Mouse (Mus musculus) CH12.LX (cell line): ENCODE measurements at regions not wholly inside any gene's neighbourhood (a gene's known extent, or its start where the extent isn't known, plus 50 kb on each side); places are given as distances from the start of the nearest gene placed in this dataset.

Experiments
- DNase-seq: peaks from one replicate; pipeline ENCODE4 v3.0.0-alpha.2; 2013; ENCODE audit errors: extremely low read depth
- H3K27ac ChIP-seq: 2 replicates; pipeline ENCODE4 v1.5.1; 2012; ENCODE audit warnings: low read depth, mild to moderate bottlenecking, control low read depth, moderate library complexity; ENCODE audit not compliant: insufficient read depth
- H3K27me3 ChIP-seq: replicated peaks from 2 replicates; pipeline ENCODE3; 2012; ENCODE audit warnings: inconsistent platforms
- H3K36me3 ChIP-seq, 2 experiments: replicated peaks in 1 of 2; 2 replicates each; pipeline versions ENCODE3 to v1.6.1; 2012; ENCODE audit warnings: inconsistent platforms in 1 of 2, low read length in 1 of 2, mild to moderate bottlenecking in 1 of 2, mixed read lengths in 1 of 2, moderate library complexity in 1 of 2; ENCODE audit not compliant: control insufficient read depth in 1 of 2, insufficient read depth in 1 of 2
- H3K4me1 ChIP-seq, 2 experiments: 2 replicates each; pipeline ENCODE4 v1.6.1; 2012; ENCODE audit warnings: inconsistent platforms in 1 of 2, moderate library complexity in 1 of 2; ENCODE audit not compliant: insufficient read depth in 2 of 2, control insufficient read depth in 1 of 2
- H3K4me2 ChIP-seq: 2 replicates; pipeline ENCODE4 v1.6.1; 2012; ENCODE audit warnings: low read depth, mild to moderate bottlenecking, control low read depth; ENCODE audit not compliant: poor library complexity, insufficient read depth, severe bottlenecking
- H3K4me3 ChIP-seq, 3 experiments: fragments of 150-350 bp in 1 of 3; sonication (generic) in 1 of 3; replicated peaks in 1 of 3; 2 replicates each; pipeline versions ENCODE3 to v1.5.1; 2011 to 2012; ENCODE audit warnings: low read depth in 2 of 3, low read length in 2 of 3, mild to moderate bottlenecking in 2 of 3, moderate library complexity in 2 of 3, control low read depth in 1 of 3, improper control_type of control experiment in 1 of 3, inconsistent platforms in 1 of 3, mixed read lengths in 1 of 3; ENCODE audit not compliant: poor library complexity in 1 of 3
- H3K79me2 ChIP-seq: replicated peaks from 2 replicates; pipeline ENCODE4 v1.6.1; 2012; ENCODE audit warnings: mild to moderate bottlenecking, moderate library complexity; ENCODE audit not compliant: control insufficient read depth, poor library complexity, insufficient read depth, severe bottlenecking; ENCODE audit errors: extremely low read depth
- H3K9ac ChIP-seq: 2 replicates; pipeline ENCODE4 v1.6.1; 2012; ENCODE audit warnings: low read depth, mild to moderate bottlenecking, control low read depth, moderate library complexity; ENCODE audit not compliant: insufficient read depth
- H3K9me3 ChIP-seq: replicated peaks from 2 replicates; pipeline ENCODE3; 2012; ENCODE audit warnings: low read length, inconsistent platforms, mixed read lengths
- CHD1 ChIP-seq: IDR thresholded peaks from 2 replicates; pipeline ENCODE4 v1.6.1; 2012; ENCODE audit warnings: low read depth, low read length, improper control_type of control experiment, inconsistent platforms
- CHD2 ChIP-seq: IDR thresholded peaks from 2 replicates; pipeline ENCODE4 v1.6.1; 2011; ENCODE audit warnings: low read length, improper control_type of control experiment
- CTCF ChIP-seq, 2 experiments: IDR thresholded peaks in 1 of 2; conservative IDR thresholded peaks in 1 of 2; 2 replicates each; pipeline ENCODE4 v1.5.1; 2011 to 2012; ENCODE audit warnings: low read depth in 2 of 2, low read length in 2 of 2, improper control_type of control experiment in 1 of 2, inconsistent platforms in 1 of 2, mild to moderate bottlenecking in 1 of 2, moderate library complexity in 1 of 2
- E2F4 ChIP-seq: IDR thresholded peaks from 2 replicates; pipeline ENCODE4 v1.6.1; 2011; ENCODE audit warnings: low read depth, low read length, improper control_type of control experiment; ENCODE audit not compliant: insufficient replicate concordance
- ETS1 ChIP-seq: conservative IDR thresholded peaks from 2 replicates; pipeline ENCODE4 v1.6.1; 2012; ENCODE audit warnings: low read depth, mild to moderate bottlenecking, inconsistent platforms, low read length, improper control_type of control experiment, moderate library complexity
- GABPA ChIP-seq: IDR thresholded peaks from 2 replicates; pipeline ENCODE4 v1.6.1; 2012; ENCODE audit warnings: low read depth, low read length, improper control_type of control experiment, inconsistent platforms; ENCODE audit not compliant: insufficient replicate concordance
- HCFC1 ChIP-seq: IDR thresholded peaks from 2 replicates; pipeline ENCODE4 v1.6.1; 2012; ENCODE audit warnings: low read depth, mild to moderate bottlenecking, inconsistent platforms, low read length, improper control_type of control experiment
- IRF4 ChIP-seq: IDR thresholded peaks from 2 replicates; pipeline ENCODE4 v1.6.1; 2014; ENCODE audit warnings: low read depth, mild to moderate bottlenecking, inconsistent platforms, low read length, improper control_type of control experiment
- JUN ChIP-seq: IDR thresholded peaks from 2 replicates; pipeline ENCODE4 v1.6.1; 2011; ENCODE audit warnings: low read depth, mild to moderate bottlenecking, low read length, improper control_type of control experiment, moderate library complexity; ENCODE audit not compliant: insufficient read depth
- JUND ChIP-seq: conservative IDR thresholded peaks from 2 replicates; pipeline ENCODE4 v1.6.1; 2011; ENCODE audit warnings: low read depth, low read length, improper control_type of control experiment
- KAT2A ChIP-seq: IDR thresholded peaks from 2 replicates; pipeline ENCODE4 v1.6.1; 2012; ENCODE audit warnings: low read length, improper control_type of control experiment, inconsistent platforms; ENCODE audit not compliant: insufficient replicate concordance
- MAFK ChIP-seq: IDR thresholded peaks from 2 replicates; pipeline ENCODE4 v1.6.1; 2011; ENCODE audit warnings: low read length, improper control_type of control experiment; ENCODE audit not compliant: insufficient replicate concordance
- MAX ChIP-seq: IDR thresholded peaks from 2 replicates; pipeline ENCODE4 v1.6.1; 2011; ENCODE audit warnings: low read length, improper control_type of control experiment
- MAZ ChIP-seq: IDR thresholded peaks from 2 replicates; pipeline ENCODE4 v1.6.1; 2012; ENCODE audit warnings: low read depth, mild to moderate bottlenecking, inconsistent platforms, low read length, improper control_type of control experiment, moderate library complexity
- MXI1 ChIP-seq: IDR thresholded peaks from 2 replicates; pipeline ENCODE4 v1.6.1; 2011; ENCODE audit warnings: mild to moderate bottlenecking, low read depth, low read length, improper control_type of control experiment
- NELFE ChIP-seq: IDR thresholded peaks from 2 replicates; pipeline ENCODE4 v1.6.1; 2011; ENCODE audit warnings: low read depth, low read length, improper control_type of control experiment
- NRF1 ChIP-seq: IDR thresholded peaks from 2 replicates; pipeline ENCODE4 v1.6.1; 2014; ENCODE audit warnings: low read depth, mild to moderate bottlenecking, inconsistent platforms, low read length, improper control_type of control experiment, moderate library complexity
- POLR2A ChIP-seq: IDR thresholded peaks from 2 replicates; pipeline ENCODE4 v1.6.1; 2011; ENCODE audit warnings: low read depth, mild to moderate bottlenecking, improper control_type of control experiment, low read length
- POLR2AphosphoS2 ChIP-seq: IDR thresholded peaks from 2 replicates; pipeline ENCODE4 v1.6.1; 2011; ENCODE audit warnings: low read depth, low read length, improper control_type of control experiment
- RAD21 ChIP-seq: IDR thresholded peaks from 2 replicates; pipeline ENCODE4 v1.6.1; 2011; ENCODE audit warnings: low read depth, mild to moderate bottlenecking, low read length, improper control_type of control experiment, moderate library complexity
- RCOR1 ChIP-seq: conservative IDR thresholded peaks from 2 replicates; pipeline ENCODE4 v1.6.1; 2012; ENCODE audit warnings: low read depth, mild to moderate bottlenecking, inconsistent platforms, low read length, improper control_type of control experiment
- SIN3A ChIP-seq: IDR thresholded peaks from 2 replicates; pipeline ENCODE4 v1.6.1; 2012; ENCODE audit warnings: low read length, improper control_type of control experiment, inconsistent platforms
- SMC3 ChIP-seq: IDR thresholded peaks from 2 replicates; pipeline ENCODE4 v1.6.1; 2011; ENCODE audit warnings: low read depth, low read length, improper control_type of control experiment
- TBP ChIP-seq: conservative IDR thresholded peaks from 2 replicates; pipeline ENCODE4 v1.6.1; 2011; ENCODE audit warnings: low read depth, low read length, improper control_type of control experiment
- USF1 ChIP-seq: IDR thresholded peaks from 2 replicates; pipeline ENCODE4 v1.6.1; 2014; ENCODE audit warnings: low read depth, mild to moderate bottlenecking, inconsistent platforms, low read length, improper control_type of control experiment
- USF2 ChIP-seq: conservative IDR thresholded peaks from 2 replicates; pipeline ENCODE4 v1.6.1; 2011; ENCODE audit warnings: low read depth, low read length, improper control_type of control experiment
- ZC3H11A ChIP-seq: IDR thresholded peaks from 2 replicates; pipeline ENCODE4 v1.6.1; 2012; ENCODE audit warnings: low read depth, mild to moderate bottlenecking, inconsistent platforms, low read length, improper control_type of control experiment
- ZMIZ1 ChIP-seq: IDR thresholded peaks from 2 replicates; pipeline ENCODE4 v1.6.1; 2012; ENCODE audit warnings: low read depth, mild to moderate bottlenecking, inconsistent platforms, low read length, improper control_type of control experiment
- ZNF384 ChIP-seq: IDR thresholded peaks from 2 replicates; pipeline ENCODE4 v1.6.1; 2012; ENCODE audit warnings: low read depth, low read length, improper control_type of control experiment, inconsistent platforms
- dilution Hi-C: fragments of 300-500 bp; cut with MboI; formaldehyde crosslinking; loops from 2 replicates; pipeline ENCODE4 v1.14.3; 2020; ENCODE audit warnings: low sequenced_read_pairs; ENCODE audit not compliant: extremely low pct_unique_long_range_greater_than_20kb, extremely low pct_ligation_motif_present
- in situ Hi-C: fragments of 300-500 bp; cut with MboI; formaldehyde crosslinking; loops from 3 replicates; pipeline ENCODE4 v1.14.3; 2019; ENCODE audit warnings: low sequenced_read_pairs, low pct_ligation_motif_present, low pct_unique_long_range_greater_than_20kb, mixed read lengths

- no peaks in the 10 kb centered on the region for H3K36me3 ChIP-seq
Measured at GRCm38 (mm10) chr2:57772315-57772714, 225.4 kb upstream of the Galnt5 start.

GRCm38 (mm10) chr2:57776154-57776553, 221.5 kb upstream of the Galnt5 start:
- no peaks in the 10 kb centered on the region for H3K79me2 ChIP-seq
- in situ Hi-C loops: no loop called here
- no peaks in the 10 kb centered on the region for H3K27me3 ChIP-seq
- dilution Hi-C loops: no loop called here
- no peaks in the 10 kb centered on the region for H3K4me1 ChIP-seq
- H3K9ac ChIP-seq: no peak overlapping the region
- no peak overlapping the region for H3K4me3 ChIP-seq
- no peak overlapping the region for H3K27ac ChIP-seq
- H3K4me2 ChIP-seq: no peak overlapping the region
- no peaks in the 10 kb centered on the region for H3K36me3 ChIP-seq
- TF ChIP-seq JUND: no peak
- TF ChIP-seq ZNF384: no peak
- TF ChIP-seq SIN3A: no peak
- TF ChIP-seq ZMIZ1: no peak
- no peak for TF ChIP-seq MAZ
- TF ChIP-seq JUN: no peak
- TF ChIP-seq MXI1: no peak
- no peak for TF ChIP-seq GABPA
- no peak for TF ChIP-seq KAT2A
- TF ChIP-seq NRF1: no peak
- no peak for TF ChIP-seq RAD21
- TF ChIP-seq NELFE: no peak
- TF ChIP-seq RCOR1: no peak
- TF ChIP-seq POLR2AphosphoS2: no peak
- no peak for TF ChIP-seq CTCF (conservative IDR thresholded peaks at IDR 0.05 in 1 of 2, IDR thresholded peaks at IDR 0.05 in 1 of 2; ENCODE audit: low read depth in 2 of 2, low read length in 2 of 2)
- TF ChIP-seq CHD1: no peak
- TF ChIP-seq ETS1: no peak
- no peak for TF ChIP-seq TBP
- no peaks in the 10 kb centered on the region for H3K9me3 ChIP-seq
- no peak for DNase-seq

More at GRCm38 (mm10) chr2:57772315-57772714, 225.4 kb upstream of the Galnt5 start:
- Histone ChIP-seq H3K4me1 (no peaks in the 10 kb centered on the region), H3K79me2 (no peaks in the 10 kb centered on the region), H3K9ac (no peak overlapping the region), H3K4me3 (no peak overlapping the region), H3K9me3 (no peaks in the 10 kb centered on the region), H3K4me2 (no peak overlapping the region), H3K27me3 (no peaks in the 10 kb centered on the region), H3K27ac (no peak overlapping the region)
- DNase-seq: peak; percentile 61
- dilution Hi-C loops: no loop called here
- TF ChIP-seq E2F4: no peak
- no peak for TF ChIP-seq USF2
- no peak for TF ChIP-seq HCFC1
- no peak for TF ChIP-seq IRF4
- TF ChIP-seq SMC3: peak; percentile 63
- TF ChIP-seq CTCF (conservative IDR thresholded peaks at IDR 0.05 in 1 of 2, IDR thresholded peaks at IDR 0.05 in 1 of 2; ENCODE audit: low read depth in 2 of 2, low read length in 2 of 2): peak in 1 of 2 experiments; percentile 68; a peak in 2 of 4 replicates
- TF ChIP-seq MXI1: no peak
- TF ChIP-seq USF1: no peak
- TF ChIP-seq POLR2A: no peak
- no peak for TF ChIP-seq JUN
- no peak for TF ChIP-seq NELFE
- no peak for TF ChIP-seq NRF1
- TF ChIP-seq RAD21: peak; percentile 69
- no peak for TF ChIP-seq MAX
- no peak for TF ChIP-seq CHD2
- TF ChIP-seq ZC3H11A: peak; percentile 11; the same call in 1 of the 2 replicates
- no peak for TF ChIP-seq RCOR1
- TF ChIP-seq MAFK: no peak
- TF ChIP-seq ZMIZ1: no peak
- in situ Hi-C loops: no loop called here
